Mouse (Mus musculus) kidney, adult 8-10 months (tissue): ENCODE results near the gene Cdc6.

Source experiments
- DNase-seq, 2 experiments: peaks; one replicate each; pipeline ENCODE4 v3.0.0; 2022

Gene Cdc6

GRCm38 (mm10) chr11:98907437-98908173, at the start of gene Cdc6:
TSS of gene Cdc6 (plus strand) at chr11:98907801.
- peak; percentile 97 to 98 for DNase-seq

GRCm38 (mm10) chr11:98858759-98859731, 48.6 kb upstream of the Cdc6 start:
- DNase-seq, result peak; percentile 82 to 95

- peak; percentile 94 to 96 for DNase-seq
Measured at GRCm38 (mm10) chr11:98863028-98863750, 44.4 kb upstream of the Cdc6 start, which contains the start of gene Wipf2. TSS of gene Wipf2 (plus strand) at chr11:98863638.

- peak in 1 of 2 experiments; percentile 23 for DNase-seq
Measured at GRCm38 (mm10) chr11:98863751-98864429, 43.7 kb upstream of the Cdc6 start.

GRCm38 (mm10) chr11:98867293-98867692, 40.3 kb upstream of the Cdc6 start:
- DNase-seq, result no peak

- no peak for DNase-seq
Measured at GRCm38 (mm10) chr11:98869906-98870305, 37.7 kb upstream of the Cdc6 start.

GRCm38 (mm10) chr11:98870791-98871190, 36.8 kb upstream of the Cdc6 start:
- DNase-seq, result no peak

GRCm38 (mm10) chr11:98871416-98871815, 36.2 kb upstream of the Cdc6 start:
- DNase-seq, result no peak

GRCm38 (mm10) chr11:98872040-98872439, 35.6 kb upstream of the Cdc6 start:
- DNase-seq, result no peak

- DNase-seq, result peak in 1 of 2 experiments; percentile 32
Measured at GRCm38 (mm10) chr11:98873900-98874299, 33.7 kb upstream of the Cdc6 start.

GRCm38 (mm10) chr11:98877001-98877400, 30.6 kb upstream of the Cdc6 start:
- peak; percentile 57 to 63 for DNase-seq

- DNase-seq, result no peak
Measured at GRCm38 (mm10) chr11:98887703-98888102, 19.9 kb upstream of the Cdc6 start.

- DNase-seq, result no peak
Measured at GRCm38 (mm10) chr11:98889077-98889476, 18.5 kb upstream of the Cdc6 start.

- DNase-seq, result no peak
Measured at GRCm38 (mm10) chr11:98889977-98890376, 17.6 kb upstream of the Cdc6 start.

- DNase-seq, result no peak
Measured at GRCm38 (mm10) chr11:98892426-98892825, 15.2 kb upstream of the Cdc6 start.

GRCm38 (mm10) chr11:98900529-98901125, 7.0 kb upstream of the Cdc6 start:
- no peak for DNase-seq

GRCm38 (mm10) chr11:98902621-98903245, 4.9 kb upstream of the Cdc6 start:
- no peak for DNase-seq

GRCm38 (mm10) chr11:98904577-98904976, 3.0 kb upstream of the Cdc6 start:
- DNase-seq, result no peak

- DNase-seq, result no peak
Measured at GRCm38 (mm10) chr11:98905033-98905432, 2.6 kb upstream of the Cdc6 start.

- no peak for DNase-seq
Measured at GRCm38 (mm10) chr11:98905583-98905982, 2.0 kb upstream of the Cdc6 start.

GRCm38 (mm10) chr11:98907063-98907436, 551 bp upstream of the Cdc6 start:
- DNase-seq, result no peak
